In the genomic region with DNA sequence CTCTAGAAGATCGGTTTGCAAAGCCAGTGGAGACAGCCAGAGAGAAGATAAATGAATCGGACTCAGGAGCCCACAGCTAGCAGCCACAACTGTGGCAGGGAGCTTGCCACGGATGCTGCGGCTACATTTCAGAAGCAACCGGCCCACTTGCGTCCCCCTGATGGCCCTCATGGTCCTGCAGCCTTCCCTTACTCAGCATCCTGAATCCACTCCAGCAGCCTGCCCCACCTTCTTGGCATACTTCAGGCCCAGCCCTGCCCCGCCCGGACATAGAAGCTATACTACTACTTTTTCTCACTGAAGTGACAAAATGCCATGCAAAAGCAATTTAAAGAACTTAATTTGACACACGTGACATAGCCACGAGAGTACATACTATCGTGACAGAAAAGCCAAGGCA, we compare ENCODE assay signal across 23 mouse cellular contexts.
DNase-seq lines count a peak whose midpoint lies in the region; ATAC-seq and TF ChIP-seq lines count a peak whose summit lies in the region.
"Had no signal": no experiment of that assay in that cellular context is flagged by ENCODE, and none has a peak within 500 bp of the region (broad histone marks: within the 10 kb centered on the region; RNA-seq: fewer than 3 reads in every experiment).

No protein-coding gene starts in this region.

- no peaks in the 10 kb centered on the region for H3K36me3 ChIP-seq in limb, embryonic 15.5 days
- no peaks in the 10 kb centered on the region for H3K36me3 ChIP-seq in hindbrain, embryonic 12.5 days
- H3K36me3 ChIP-seq in intestine, postnatal 0 days (ENCODE audit: control insufficient read depth, insufficient read depth): no peaks in the 10 kb centered on the region
- H3K36me3 ChIP-seq: embryonic facial prominence, embryonic 15.5 days; heart, embryonic 10.5 days; hindbrain, embryonic 10.5 days; kidney, embryonic 15.5 days; liver, embryonic 13.5 days had no signal

- H3K27me3 ChIP-seq in limb, embryonic 15.5 days: no peaks in the 10 kb centered on the region
- no peaks in the 10 kb centered on the region for H3K27me3 ChIP-seq in hindbrain, embryonic 12.5 days
- H3K27me3 ChIP-seq in intestine, postnatal 0 days (replicated peaks; ENCODE audit: control insufficient read depth, insufficient read depth, low read length): no peaks in the 10 kb centered on the region
- H3K27me3 ChIP-seq: embryonic facial prominence, embryonic 15.5 days; kidney, embryonic 15.5 days; liver, embryonic 13.5 days had no signal

- WGBS in limb, embryonic 15.5 days: 69% methylated on average over 11 of the region's 11 CpGs
- 79% methylated on average over 11 of the region's 11 CpGs for WGBS in hindbrain, embryonic 12.5 days
- 85% methylated on average over 11 of the region's 11 CpGs for WGBS in intestine, postnatal 0 days

- peaks cover 18% of the 10 kb centered on the region for H3K4me1 ChIP-seq in limb, embryonic 15.5 days
- H3K4me1 ChIP-seq in hindbrain, embryonic 12.5 days: peaks cover 8% of the 10 kb centered on the region; the same call in 1 of the 2 replicates
- no peaks in the 10 kb centered on the region for H3K4me1 ChIP-seq in intestine, postnatal 0 days (replicated peaks; ENCODE audit: control insufficient read depth, insufficient read depth, low read length)
- H3K4me1 ChIP-seq: heart, embryonic 10.5 days; liver, embryonic 13.5 days had no signal

- no peak for ATAC-seq in limb, embryonic 15.5 days (ENCODE audit: insufficient number of reproducible peaks, low FRiP score, low TSS enrichment, low read depth)
- ATAC-seq in hindbrain, embryonic 12.5 days (ENCODE audit: low FRiP score): no peak
- ATAC-seq in intestine, postnatal 0 days: no peak
- ATAC-seq: forebrain, postnatal 0 days; hindbrain, postnatal 0 days; intestine, embryonic 16.5 days had no signal

- peak overlapping the region; percentile 59 for H3K27ac ChIP-seq in limb, embryonic 15.5 days
- no peak overlapping the region for H3K27ac ChIP-seq in hindbrain, embryonic 12.5 days
- no peak overlapping the region for H3K27ac ChIP-seq in intestine, postnatal 0 days (ENCODE audit: low read depth, low read length)
- H3K27ac ChIP-seq: embryonic facial prominence, embryonic 15.5 days; heart, embryonic 10.5 days; hindbrain, embryonic 10.5 days; hindbrain, postnatal 0 days; kidney, embryonic 15.5 days; liver, embryonic 13.5 days had no signal

- no peak overlapping the region for H3K4me3 ChIP-seq in limb, embryonic 15.5 days
- no peak overlapping the region for H3K4me3 ChIP-seq in hindbrain, embryonic 12.5 days
- no peak overlapping the region for H3K4me3 ChIP-seq in intestine, postnatal 0 days (ENCODE audit: low read depth, low read length)
- H3K4me3 ChIP-seq: embryonic facial prominence, embryonic 15.5 days; heart, embryonic 10.5 days; hindbrain, embryonic 10.5 days; kidney, embryonic 15.5 days; liver, embryonic 13.5 days had no signal

- peak; percentile 91 for DNase-seq in heart, adult 11 months
- DNase-seq in heart, postnatal 25 days (ENCODE audit: low spot score): no peak
- DNase-seq in 3T3-L1 (ENCODE audit: low read depth, low spot score): peak; percentile 43
- DNase-seq in gastrocnemius, adult 8-10 months (ENCODE audit: low spot score in 2 of 2): peak; percentile 22 to 50
- DNase-seq in layer of hippocampus, postnatal 14 days (ENCODE audit: low spot score in 2 of 2): no peak
- DNase-seq: adrenal gland, postnatal 25 days; cerebellum, adult 9-10 months; forebrain, postnatal 0 days; kidney, postnatal 4 days; left cerebral cortex, postnatal 4 days; liver, embryonic 13.5 days; lung, adult 2 months; lung, postnatal 14 days had no signal

- no peak overlapping the region for H3K4me2 ChIP-seq in limb, embryonic 15.5 days
- no peak overlapping the region for H3K4me2 ChIP-seq in hindbrain, embryonic 12.5 days (replicated peaks)
- no peak overlapping the region for H3K4me2 ChIP-seq in intestine, postnatal 0 days (replicated peaks; ENCODE audit: low read depth)
- H3K4me2 ChIP-seq: embryonic facial prominence, embryonic 15.5 days; kidney, embryonic 15.5 days; liver, embryonic 13.5 days; midbrain, embryonic 11.5 days had no signal

- intact Hi-C loops in heart, postnatal 25 days (cut with DNase I): loop anchor here (10.0 kb wide), 1 partner anchor 137 kb away; no protein-coding TSS in a partner anchor

- no peak overlapping the region for H3K9ac ChIP-seq in limb, embryonic 15.5 days
- no peak overlapping the region for H3K9ac ChIP-seq in hindbrain, embryonic 12.5 days
- no peak overlapping the region for H3K9ac ChIP-seq in intestine, postnatal 0 days (ENCODE audit: low read depth, low read length)
- H3K9ac ChIP-seq: embryonic facial prominence, embryonic 15.5 days; forebrain, postnatal 0 days; kidney, embryonic 15.5 days; liver, embryonic 13.5 days had no signal

- no peaks in the 10 kb centered on the region for H3K9me3 ChIP-seq in limb, embryonic 15.5 days
- H3K9me3 ChIP-seq in hindbrain, embryonic 12.5 days (replicated peaks): no peaks in the 10 kb centered on the region
- H3K9me3 ChIP-seq in intestine, postnatal 0 days (ENCODE audit: control insufficient read depth): no peaks in the 10 kb centered on the region
- H3K9me3 ChIP-seq: embryonic facial prominence, embryonic 15.5 days; heart, embryonic 10.5 days; hindbrain, embryonic 10.5 days; kidney, embryonic 15.5 days; liver, embryonic 13.5 days had no signal

- TF ChIP-seq CTCF in intestine, postnatal 0 days (IDR thresholded peaks at IDR 0.05; ENCODE audit: low read depth): no peak

Comparison
In these comparisons a context has a peak if more than half of its experiments do, and no peak if none do; other contexts are left out.
1. DNase-seq: peak in heart, adult 11 months (single experiment), 3T3-L1 (single experiment) and gastrocnemius, adult 8-10 months (2 of 2); none in heart, postnatal 25 days (single experiment) and layer of hippocampus, postnatal 14 days (0 of 2).